Mouse (Mus musculus) spleen, adult 2 months (tissue): Measurements from ENCODE around the gene Gm26661. TPM values are rescaled to one million over a fixed set of nuclear protein-coding genes. Genes with fewer than 3 reads are reported as not detected.

ENCODE experiments used
- DNase-seq, 2 experiments: peaks; one replicate each; pipeline versions ENCODE4 v3.0.0 to v3.0.0-alpha.2; 2012 to 2021; ENCODE audit warnings: low spot score in 2 of 2, low read depth in 1 of 2
- H3K27ac ChIP-seq: fragments of 200-500 bp; 2 replicates; pipeline ENCODE4 v1.5.1; 2012; ENCODE audit warnings: low read length, inconsistent platforms; ENCODE audit not compliant: insufficient read depth
- H3K27me3 ChIP-seq: fragments of 200-500 bp; 2 replicates; pipeline ENCODE4 v1.6.1; 2012; ENCODE audit warnings: mild to moderate bottlenecking, moderate library complexity, low read length, inconsistent platforms; ENCODE audit not compliant: control insufficient read depth, insufficient read depth
- H3K36me3 ChIP-seq: fragments of 200-500 bp; 2 replicates; pipeline ENCODE4 v1.6.1; 2012; ENCODE audit warnings: mild to moderate bottlenecking, low read length, inconsistent platforms; ENCODE audit not compliant: control insufficient read depth, insufficient read depth
- H3K4me1 ChIP-seq: fragments of 200-500 bp; 2 replicates; pipeline ENCODE4 v1.6.1; 2011; ENCODE audit warnings: inconsistent platforms; ENCODE audit not compliant: control insufficient read depth, insufficient read depth, insufficient read length
- H3K4me3 ChIP-seq: fragments of 200-500 bp; 2 replicates; pipeline ENCODE4 v1.5.1; 2011; ENCODE audit warnings: mild to moderate bottlenecking, inconsistent platforms; ENCODE audit not compliant: insufficient read depth, insufficient read length; ENCODE audit errors: extremely low read depth
- CTCF ChIP-seq: fragments of 200-500 bp; IDR thresholded peaks from 2 replicates; pipeline ENCODE4 v1.5.1; 2011; ENCODE audit warnings: mild to moderate bottlenecking, inconsistent platforms; ENCODE audit not compliant: insufficient read depth, insufficient read length, insufficient replicate concordance; ENCODE audit errors: extremely low read depth
- POLR2A ChIP-seq: fragments of 200-500 bp; IDR thresholded peaks from 2 replicates; pipeline ENCODE4 v1.6.1; 2011; ENCODE audit warnings: low read depth, low read length, inconsistent platforms
- WGBS: fragments of 180-500 bp; shearing (Covaris S2); methylation state at CpG from one replicate; pipeline ENCODE4 v1.1.7; 2018; 5-methylcytosine and 5-hydroxymethylcytosine counted together
- polyA plus RNA-seq: library from polyadenylated mRNA; depleted of rRNA; stranded (reverse); fragments of >200 nt; gene quantifications from 2 replicates; pipeline ENCODE4 v1.2.3, GENCODE M21; 2012

The Gm26661 gene
- polyA plus RNA-seq, 1 experiment, result not detected

DNA sequence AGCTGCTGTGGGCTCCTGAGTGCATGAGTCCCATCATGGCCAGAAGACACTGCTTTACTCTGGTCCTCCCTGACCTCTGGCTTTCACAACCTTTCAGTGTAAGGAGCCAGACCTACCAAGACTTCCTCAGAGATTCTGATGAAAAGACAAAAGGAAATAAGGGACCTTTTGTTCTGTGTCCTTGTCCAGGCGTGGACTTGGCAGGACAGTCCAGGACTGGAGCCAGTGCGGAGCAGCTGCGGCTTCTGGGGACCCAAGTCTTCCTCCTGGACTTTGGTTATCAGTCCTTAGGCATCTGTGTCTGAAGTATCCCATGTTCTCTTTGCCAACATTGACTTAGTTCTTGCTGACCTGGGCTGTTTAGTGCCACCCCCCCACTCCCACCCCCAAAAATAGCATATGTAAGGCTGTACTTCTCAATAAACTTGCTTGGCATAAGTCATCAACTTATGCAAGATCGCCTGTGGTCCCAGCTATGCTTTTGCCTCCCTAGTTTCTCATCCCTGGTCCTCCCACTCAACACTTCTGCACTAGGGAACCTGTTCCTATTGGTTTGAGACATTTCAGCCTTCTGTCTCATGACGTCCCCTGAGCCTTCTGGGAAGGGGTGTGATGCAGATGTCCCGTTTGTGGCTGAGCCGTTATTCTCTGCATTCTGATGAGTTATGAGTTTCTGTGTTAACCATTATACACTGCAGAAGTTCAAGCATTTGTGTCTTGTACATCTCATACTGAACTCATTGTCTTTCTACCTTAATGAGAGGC, 1.9 kb upstream of the Gm26661 start:
- H3K27me3 ChIP-seq, result 0 out of 2 replicates have a peak, but pooled peaks cover 5% of the 10 kb centered on the region
- no peaks in the 10 kb centered on the region for H3K36me3 ChIP-seq
- H3K4me1 ChIP-seq, result no peaks in the 10 kb centered on the region; the same call in 1 of the 2 replicates
- no peak overlapping the region for H3K27ac ChIP-seq
- 87% methylated on average over 7 of the region's 7 CpGs for WGBS
- DNase-seq, result no peak
- H3K4me3 ChIP-seq, result no peak overlapping the region
- TF ChIP-seq CTCF (no peak), POLR2A (no peak)

DNA sequence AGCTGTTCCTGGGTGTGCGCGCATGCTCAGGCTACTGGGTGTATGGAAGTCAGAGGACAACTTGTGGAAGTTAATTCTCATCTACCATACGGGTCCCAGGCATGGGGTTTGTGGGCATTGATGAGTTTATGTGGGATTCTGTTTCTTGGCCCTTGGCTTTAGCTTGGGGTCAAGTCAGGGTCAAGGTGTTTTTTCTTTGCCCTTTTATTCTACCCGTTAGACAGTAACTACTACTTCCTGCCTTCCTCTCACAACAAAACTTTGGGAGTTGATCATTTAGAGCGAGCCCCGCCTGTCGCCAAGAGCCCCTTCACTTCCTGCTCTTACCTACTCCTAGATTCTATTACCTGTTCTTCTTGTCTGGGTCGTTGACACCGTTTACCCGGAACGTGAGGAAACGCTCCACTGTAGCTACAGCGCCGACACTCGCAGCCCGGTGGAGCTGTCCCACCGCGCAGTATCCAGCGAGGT, 291 bp upstream of the Gm26661 start:
- H3K27me3 ChIP-seq, result 0 out of 2 replicates have a peak, but pooled peaks cover 5% of the 10 kb centered on the region
- no peak for DNase-seq
- H3K4me1 ChIP-seq, result no peaks in the 10 kb centered on the region; the same call in 1 of the 2 replicates
- no peak for TF ChIP-seq CTCF
- no peak for TF ChIP-seq POLR2A
- 14% methylated on average over 19 of the region's 19 CpGs for WGBS
- no peaks in the 10 kb centered on the region for H3K36me3 ChIP-seq
- H3K4me3 ChIP-seq, result peak overlapping the region; percentile 44; the same call in 1 of the 2 replicates
- no peak overlapping the region for H3K27ac ChIP-seq

DNA sequence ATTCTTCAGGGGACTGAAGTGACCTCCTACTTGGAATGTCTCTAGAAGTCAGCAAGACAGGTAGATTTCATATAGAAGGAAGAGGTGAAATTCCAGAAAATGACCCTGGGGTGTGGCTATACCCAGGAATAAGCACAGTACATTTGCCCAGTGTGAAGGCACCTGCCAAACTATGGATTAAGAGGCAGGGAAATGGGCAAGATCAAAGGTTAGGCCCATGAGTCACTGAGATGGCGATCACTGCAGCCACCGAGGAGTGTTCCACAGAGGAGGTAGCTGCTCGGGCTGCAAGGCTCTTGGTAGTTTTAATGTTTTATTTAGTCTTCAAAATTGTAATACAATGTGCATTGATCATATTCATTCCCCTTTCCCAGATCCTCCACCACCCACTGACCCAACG, 4.6 kb downstream of the Gm26661 start:
- no peaks in the 10 kb centered on the region; the same call in 1 of the 2 replicates for H3K4me1 ChIP-seq
- no peak for DNase-seq
- H3K27ac ChIP-seq, result no peak overlapping the region
- 0 out of 2 replicates have a peak, but pooled peaks cover 5% of the 10 kb centered on the region for H3K27me3 ChIP-seq
- 94% methylated on average over 4 of the region's 4 CpGs for WGBS
- no peak overlapping the region for H3K4me3 ChIP-seq
- no peaks in the 10 kb centered on the region for H3K36me3 ChIP-seq
- TF ChIP-seq POLR2A, result no peak
- TF ChIP-seq CTCF, result no peak

DNA sequence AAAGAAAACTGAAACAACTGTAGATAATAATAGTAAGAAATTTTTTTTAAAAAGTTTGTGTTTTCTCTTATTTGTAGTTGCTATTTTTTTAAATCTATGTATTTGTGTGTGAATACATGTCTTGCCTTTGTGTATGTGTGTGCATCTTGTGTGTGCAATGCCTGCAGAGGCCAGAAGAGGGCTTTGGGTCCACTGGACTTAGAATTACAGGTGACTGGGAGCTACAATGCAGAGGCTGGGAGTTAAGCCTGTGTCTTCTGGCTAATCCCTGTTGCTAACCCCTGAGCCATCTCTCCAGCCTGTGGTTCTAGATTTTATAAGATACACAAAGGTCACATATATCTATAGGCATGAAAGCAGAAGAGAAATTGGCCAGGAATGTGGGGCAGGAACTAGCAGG, 9.2 kb downstream of the Gm26661 start:
- no peak for DNase-seq
- H3K27me3 ChIP-seq, result no peaks in the 10 kb centered on the region
- H3K4me3 ChIP-seq, result no peak overlapping the region
- no peak for TF ChIP-seq POLR2A
- TF ChIP-seq CTCF, result no peak
- no peaks in the 10 kb centered on the region; the same call in 1 of the 2 replicates for H3K4me1 ChIP-seq
- no peak overlapping the region for H3K27ac ChIP-seq
- H3K36me3 ChIP-seq, result no peaks in the 10 kb centered on the region

DNA sequence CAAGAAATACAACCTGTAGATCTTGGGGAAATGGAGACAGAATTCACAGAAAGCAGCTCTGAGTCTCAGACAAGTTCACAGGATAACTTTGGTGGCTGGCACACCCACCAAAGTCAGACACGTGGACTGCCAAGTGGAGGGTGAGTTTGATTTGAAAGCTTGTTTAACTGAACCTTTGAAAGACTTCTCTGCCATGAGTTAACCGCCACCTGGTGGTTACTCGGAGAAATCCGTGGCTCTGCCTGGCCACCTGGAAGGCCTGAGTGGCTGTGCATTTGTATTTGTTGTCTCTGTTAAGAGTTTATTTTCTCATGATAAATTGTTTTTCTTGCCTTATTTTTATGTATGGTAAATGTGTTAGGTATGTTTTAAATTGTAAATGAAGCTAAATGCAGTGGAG, 10.4 kb downstream of the Gm26661 start:
- peak; percentile 28; the same call in 1 of the 2 replicates for TF ChIP-seq CTCF
- TF ChIP-seq POLR2A, result no peak
- peak in 1 of 2 experiments; percentile 26 for DNase-seq
- Histone ChIP-seq H3K36me3 (no peaks in the 10 kb centered on the region), H3K4me3 (no peak overlapping the region), H3K27me3 (no peaks in the 10 kb centered on the region), H3K27ac (no peak overlapping the region), H3K4me1 (no peaks in the 10 kb centered on the region; the same call in 1 of the 2 replicates)
- WGBS, result 17% methylated on average over 4 of the region's 4 CpGs

DNA sequence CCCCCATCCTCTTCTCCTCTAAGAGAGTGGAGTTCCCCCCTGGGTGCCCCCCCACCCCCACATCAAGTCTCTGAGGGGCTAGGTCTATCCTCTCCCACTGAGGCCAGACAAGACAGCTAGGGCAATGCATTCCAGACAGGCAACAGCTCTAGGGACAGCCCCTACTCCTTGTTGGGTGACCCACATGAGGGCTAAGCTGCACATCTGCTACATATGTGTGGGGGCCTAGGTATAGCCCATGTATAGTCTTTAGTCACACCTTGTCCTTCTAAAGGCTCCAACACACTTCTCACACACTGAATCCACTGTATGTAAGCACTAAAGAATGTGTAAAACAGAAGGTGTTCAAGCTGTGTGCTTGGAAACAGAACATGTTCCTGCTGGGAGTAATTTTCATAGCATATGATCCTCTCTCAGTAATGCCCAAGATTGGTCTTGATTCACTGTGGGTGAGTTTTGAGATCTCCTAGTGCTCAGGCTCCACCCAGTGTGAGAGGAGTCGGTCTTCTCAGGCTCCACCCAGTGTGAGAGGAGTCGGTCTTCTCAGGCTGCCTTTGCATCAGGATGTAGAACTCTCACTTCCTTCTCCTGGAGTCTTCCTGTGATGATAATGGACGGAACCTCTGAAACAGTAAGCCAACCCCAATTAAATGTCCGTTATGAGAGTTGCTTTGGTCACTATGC, 12.6 kb downstream of the Gm26661 start:
- WGBS, result 33% methylated on average over 4 of the region's 4 CpGs
- Histone ChIP-seq H3K4me1 (no peaks in the 10 kb centered on the region; the same call in 1 of the 2 replicates), H3K27ac (no peak overlapping the region), H3K36me3 (no peaks in the 10 kb centered on the region), H3K4me3 (no peak overlapping the region), H3K27me3 (no peaks in the 10 kb centered on the region)
- TF ChIP-seq CTCF (no peak), POLR2A (no peak)
- no peak for DNase-seq
